Comparison of ENCODE assay signal across 22 mouse cellular contexts in genomic region chr9:120487076-120487475, GRCm38 (mm10). TPM values are rescaled to one million over a fixed set of nuclear protein-coding genes. Genes with fewer than 3 reads are reported as not detected.
DNase-seq lines count a peak whose midpoint lies in the region; ATAC-seq and TF ChIP-seq lines count a peak whose summit lies in the region.
"Had no signal": no experiment of that assay in that cellular context is flagged by ENCODE, and none has a peak within 500 bp of the region (broad histone marks: within the 10 kb centered on the region; RNA-seq: fewer than 3 reads in every experiment).

No protein-coding gene starts in this region.

- peak; percentile 40 for DNase-seq in gastrocnemius, postnatal 10 days
- DNase-seq in gastrocnemius, postnatal 36 days, result no peak
- DNase-seq in midbrain, embryonic 11.5 days (ENCODE audit: low spot score, missing footprints), result peak; percentile 26
- DNase-seq in midbrain, postnatal 0 days (ENCODE audit: low spot score), result no peak
- DNase-seq in adrenal gland, postnatal 25 days, result peak; percentile 65
- no peak for DNase-seq in stomach, postnatal 0 days (ENCODE audit: low spot score)
- no peak for DNase-seq in B cell, adult 2 months
- DNase-seq: cerebellum, adult 18-20 months; cerebellum, adult 9-11 months; cerebellum, postnatal 36 days; forebrain, postnatal 0 days; kidney, adult 2 months had no signal

- H3K27ac ChIP-seq in midbrain, embryonic 11.5 days (ENCODE audit: low read depth, low read length), result no peak overlapping the region
- no peak overlapping the region for H3K27ac ChIP-seq in midbrain, postnatal 0 days (ENCODE audit: low read depth, low read length)
- H3K27ac ChIP-seq in stomach, postnatal 0 days (replicated peaks), result no peak overlapping the region
- H3K27ac ChIP-seq in hindbrain, embryonic 12.5 days, result no peak overlapping the region
- H3K27ac ChIP-seq: embryonic facial prominence, embryonic 10.5 days; forebrain, embryonic 13.5 days; heart, embryonic 10.5 days; heart, embryonic 15.5 days; hindbrain, embryonic 10.5 days; hindbrain, embryonic 15.5 days had no signal

- no peaks in the 10 kb centered on the region for H3K36me3 ChIP-seq in midbrain, embryonic 11.5 days (ENCODE audit: control insufficient read depth, insufficient read depth, low read length)
- H3K36me3 ChIP-seq in midbrain, postnatal 0 days (ENCODE audit: insufficient read depth, low read length), result no peaks in the 10 kb centered on the region
- no peaks in the 10 kb centered on the region for H3K36me3 ChIP-seq in stomach, postnatal 0 days (ENCODE audit: control insufficient read depth, insufficient read depth, low read length)
- no peaks in the 10 kb centered on the region for H3K36me3 ChIP-seq in hindbrain, embryonic 12.5 days
- H3K36me3 ChIP-seq: embryonic facial prominence, embryonic 10.5 days; heart, embryonic 10.5 days; heart, embryonic 15.5 days; hindbrain, embryonic 10.5 days; hindbrain, embryonic 15.5 days had no signal

- no peak for TF ChIP-seq EP300 in stomach, postnatal 0 days (optimal IDR thresholded peaks at IDR 0.05)

- intact Hi-C loops in gastrocnemius, postnatal 36 days (cut with DNase I), result no loop called here

- H3K9me3 ChIP-seq in midbrain, embryonic 11.5 days (ENCODE audit: control insufficient read depth, low read length), result no peaks in the 10 kb centered on the region
- no peaks in the 10 kb centered on the region for H3K9me3 ChIP-seq in midbrain, postnatal 0 days (ENCODE audit: low read length)
- no peaks in the 10 kb centered on the region for H3K9me3 ChIP-seq in stomach, postnatal 0 days (ENCODE audit: control insufficient read depth, low read length)
- H3K9me3 ChIP-seq in hindbrain, embryonic 12.5 days (replicated peaks), result no peaks in the 10 kb centered on the region
- H3K9me3 ChIP-seq: embryonic facial prominence, embryonic 10.5 days; forebrain, embryonic 13.5 days; heart, embryonic 10.5 days; heart, embryonic 15.5 days; hindbrain, embryonic 10.5 days; hindbrain, embryonic 15.5 days had no signal

- H3K4me2 ChIP-seq in midbrain, embryonic 11.5 days, result no peak overlapping the region
- H3K4me2 ChIP-seq in midbrain, postnatal 0 days (ENCODE audit: low read depth, low read length, poor library complexity, severe bottlenecking), result no peak overlapping the region
- no peak overlapping the region for H3K4me2 ChIP-seq in stomach, postnatal 0 days (replicated peaks; ENCODE audit: low read depth)
- H3K4me2 ChIP-seq in hindbrain, embryonic 12.5 days (replicated peaks), result no peak overlapping the region
- H3K4me2 ChIP-seq: forebrain, embryonic 13.5 days; heart, embryonic 15.5 days; hindbrain, embryonic 15.5 days had no signal

- TF ChIP-seq CTCF in midbrain, postnatal 0 days (IDR thresholded peaks at IDR 0.05), result no peak
- no peak for TF ChIP-seq CTCF in stomach, postnatal 0 days (IDR thresholded peaks at IDR 0.05; ENCODE audit: low read depth)

- 92% methylated on average over 8 of the region's 8 CpGs for WGBS in midbrain, embryonic 11.5 days
- 86% methylated on average over 8 of the region's 8 CpGs for WGBS in midbrain, postnatal 0 days
- WGBS in stomach, postnatal 0 days, result 59% methylated on average over 8 of the region's 8 CpGs
- 86% methylated on average over 8 of the region's 8 CpGs for WGBS in hindbrain, embryonic 12.5 days

- H3K27me3 ChIP-seq in midbrain, embryonic 11.5 days (ENCODE audit: control insufficient read depth, insufficient read depth, low read length), result no peaks in the 10 kb centered on the region
- no peaks in the 10 kb centered on the region for H3K27me3 ChIP-seq in midbrain, postnatal 0 days (ENCODE audit: insufficient read depth, low read length)
- H3K27me3 ChIP-seq in stomach, postnatal 0 days (ENCODE audit: control insufficient read depth, insufficient read depth, low read length), result no peaks in the 10 kb centered on the region
- H3K27me3 ChIP-seq in hindbrain, embryonic 12.5 days, result no peaks in the 10 kb centered on the region
- H3K27me3 ChIP-seq: forebrain, embryonic 13.5 days; heart, embryonic 15.5 days; hindbrain, embryonic 15.5 days had no signal

- H3K4me3 ChIP-seq in midbrain, embryonic 11.5 days (ENCODE audit: low read depth, low read length), result no peak overlapping the region
- no peak overlapping the region for H3K4me3 ChIP-seq in midbrain, postnatal 0 days (ENCODE audit: low read depth, low read length)
- H3K4me3 ChIP-seq in stomach, postnatal 0 days (ENCODE audit: low read depth, low read length), result no peak overlapping the region
- no peak overlapping the region for H3K4me3 ChIP-seq in hindbrain, embryonic 12.5 days
- H3K4me3 ChIP-seq: embryonic facial prominence, embryonic 10.5 days; forebrain, embryonic 13.5 days; heart, embryonic 10.5 days; heart, embryonic 15.5 days; hindbrain, embryonic 10.5 days; hindbrain, embryonic 15.5 days had no signal

- H3K9ac ChIP-seq in midbrain, embryonic 11.5 days (ENCODE audit: low read length), result no peak overlapping the region
- H3K9ac ChIP-seq in midbrain, postnatal 0 days (replicated peaks; ENCODE audit: low read length, poor library complexity, severe bottlenecking), result no peak overlapping the region
- H3K9ac ChIP-seq in stomach, postnatal 0 days (ENCODE audit: low read length), result no peak overlapping the region
- H3K9ac ChIP-seq in hindbrain, embryonic 12.5 days, result no peak overlapping the region
- H3K9ac ChIP-seq: forebrain, embryonic 13.5 days; forebrain, postnatal 0 days; heart, embryonic 15.5 days; hindbrain, embryonic 15.5 days had no signal

- peaks cover 3% of the 10 kb centered on the region for H3K4me1 ChIP-seq in midbrain, embryonic 11.5 days (ENCODE audit: control insufficient read depth, insufficient read depth, low read length)
- H3K4me1 ChIP-seq in midbrain, postnatal 0 days (ENCODE audit: insufficient read depth, low read length), result no peaks in the 10 kb centered on the region
- H3K4me1 ChIP-seq in stomach, postnatal 0 days (replicated peaks; ENCODE audit: control insufficient read depth, insufficient read depth), result no peaks in the 10 kb centered on the region
- H3K4me1 ChIP-seq in hindbrain, embryonic 12.5 days, result peaks cover 2% of the 10 kb centered on the region; the same call in 1 of the 2 replicates
- H3K4me1 ChIP-seq: heart, embryonic 15.5 days; hindbrain, embryonic 15.5 days had no signal

- no peak for ATAC-seq in midbrain, embryonic 11.5 days (ENCODE audit: low FRiP score)
- ATAC-seq in midbrain, postnatal 0 days (ENCODE audit: low FRiP score), result no peak
- peak; percentile 18; the same call in 1 of the 2 replicates for ATAC-seq in stomach, postnatal 0 days (ENCODE audit: low FRiP score, low TSS enrichment)
- ATAC-seq in hindbrain, embryonic 12.5 days (ENCODE audit: low FRiP score), result no peak
- ATAC-seq: forebrain, embryonic 13.5 days; forebrain, postnatal 0 days; intestine, embryonic 16.5 days had no signal

RNA-seq across cellular contexts. Expression of gene Eif1b, which starts 5.0 kb away (rescaled TPM):
- 10 to 100 TPM; 41.1 TPM for total RNA-seq in gastrocnemius, postnatal 10 days (2021)
- total RNA-seq in gastrocnemius, postnatal 36 days (2021), result 10 to 100 TPM; 27.1 to 36.4 TPM
- 291 and 296 TPM in 2 replicates for polyA plus RNA-seq in midbrain, embryonic 11.5 days (2014; fragmentation: Nextera tagmentation; extraction: Ambion mirVana)
- 80.8 and 96.6 TPM in 2 replicates for total RNA-seq in midbrain, postnatal 0 days (2014; rRNA removed)
- polyA plus RNA-seq in midbrain, postnatal 0 days (2015; fragmentation: Nextera tagmentation; extraction: Ambion mirVana), result 345 and 380 TPM in 2 replicates
- total RNA-seq in adrenal gland, postnatal 25 days (2021), result 45.6 and 51.8 TPM in 2 replicates
- polyA plus RNA-seq in stomach, postnatal 0 days (2015; fragmentation: Nextera tagmentation; extraction: Ambion mirVana), result 93.3 and 112 TPM in 2 replicates
- 284 and 287 TPM in 2 replicates for polyA plus RNA-seq in hindbrain, embryonic 12.5 days (2016; fragmentation: Nextera tagmentation; extraction: Ambion mirVana)

RNA-seq across cellular contexts. Expression of gene Entpd3, which starts 52.5 kb away (rescaled TPM):
- total RNA-seq in gastrocnemius, postnatal 10 days (2021), result 1 to 10 TPM in 1 of 2 experiments, not detected in 1; 1.7 TPM
- not detected for total RNA-seq in gastrocnemius, postnatal 36 days (2021)
- polyA plus RNA-seq in midbrain, embryonic 11.5 days (2014; fragmentation: Nextera tagmentation; extraction: Ambion mirVana), result 0.21 and 0.25 TPM in 2 replicates
- 6.9 and 9.0 TPM in 2 replicates for total RNA-seq in midbrain, postnatal 0 days (2014; rRNA removed)
- 4.7 and 5.2 TPM in 2 replicates for polyA plus RNA-seq in midbrain, postnatal 0 days (2015; fragmentation: Nextera tagmentation; extraction: Ambion mirVana)
- 1.8 and 2.3 TPM in 2 replicates for total RNA-seq in adrenal gland, postnatal 25 days (2021)
- 2.1 and 2.3 TPM in 2 replicates for polyA plus RNA-seq in stomach, postnatal 0 days (2015; fragmentation: Nextera tagmentation; extraction: Ambion mirVana)
- polyA plus RNA-seq in hindbrain, embryonic 12.5 days (2016; fragmentation: Nextera tagmentation; extraction: Ambion mirVana), result 1.1 and 1.3 TPM in 2 replicates
- total RNA-seq: gastrocnemius, postnatal 4 days; heart, adult 18-20 months had no signal

Comparison
In these comparisons a context has a peak if more than half of its experiments do, and no peak if none do; other contexts are left out.
1. DNase-seq: peak in gastrocnemius, postnatal 10 days (single experiment), midbrain, embryonic 11.5 days (single experiment) and adrenal gland, postnatal 25 days (single experiment); none in gastrocnemius, postnatal 36 days (0 of 2), midbrain, postnatal 0 days (single experiment), stomach, postnatal 0 days (single experiment) and B cell, adult 2 months (0 of 2).